Mouse (Mus musculus): ENCODE measurements around the gene Atp2a1. TPM values are rescaled to one million over a fixed set of nuclear protein-coding genes. Genes with fewer than 3 reads are reported as not detected.

Gene Atp2a1
- polyA plus RNA-seq (2017; shearing (Covaris generic)), result 0.47 TPM

DNA sequence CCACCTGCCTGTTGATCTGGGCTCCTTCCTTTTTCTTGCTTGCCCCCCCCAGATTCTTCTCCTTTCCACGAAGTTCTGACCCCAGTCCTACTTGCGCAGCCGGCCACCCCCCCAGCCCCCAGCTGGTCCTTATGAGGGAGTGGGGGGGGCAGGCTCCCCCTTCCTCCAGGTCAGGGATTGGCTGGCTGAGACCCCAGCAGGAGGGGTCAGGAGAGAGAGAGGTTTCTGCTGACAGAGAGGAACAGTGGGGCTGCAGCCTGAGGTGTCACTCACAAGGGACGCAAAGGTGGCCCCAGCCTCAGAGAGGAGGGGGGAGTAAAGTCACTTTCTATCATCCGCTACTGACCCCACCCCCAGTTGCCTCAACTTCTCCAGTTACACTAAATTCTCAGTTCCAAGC lies at the start of gene Atp2a1:
Gene Atp2a1 (minus strand): TSS at position 105 of the 400 bp plus-strand sequence.

DNA sequence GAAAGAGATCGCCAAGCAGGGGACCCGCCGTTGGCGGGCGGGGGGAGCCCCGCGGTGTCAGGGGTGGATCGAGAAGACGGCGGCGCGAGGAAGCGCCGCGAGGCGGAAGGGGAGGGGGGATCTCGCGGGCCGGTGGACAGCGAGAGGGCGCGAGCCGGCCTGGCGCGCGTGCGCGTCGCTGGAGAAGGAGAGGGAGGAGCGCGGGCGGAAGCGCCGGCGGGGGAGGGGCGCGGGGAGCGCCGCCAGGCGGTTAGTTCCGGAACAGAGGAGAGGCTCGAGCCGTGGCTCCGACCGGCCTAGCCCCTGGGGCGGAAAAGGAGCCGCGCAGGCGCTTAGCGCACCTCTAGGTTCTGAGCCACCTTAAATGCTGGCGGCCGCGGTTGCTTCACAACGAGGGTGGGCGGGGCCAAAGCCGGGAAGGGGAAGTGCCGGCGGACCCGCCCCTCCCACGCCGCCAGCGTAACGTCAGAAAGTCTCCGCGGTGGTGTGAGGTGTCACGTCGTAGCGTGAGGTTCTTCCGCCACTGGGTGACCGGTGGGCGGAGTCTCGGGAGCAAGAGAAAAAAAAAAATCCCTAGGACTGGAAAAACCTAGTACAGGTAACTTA lies 40.5 kb upstream of the Atp2a1 start, which contains the start of gene Atxn2l:
Gene Atxn2l (minus strand): TSS at position 165 of the 606 bp plus-strand sequence.

DNA sequence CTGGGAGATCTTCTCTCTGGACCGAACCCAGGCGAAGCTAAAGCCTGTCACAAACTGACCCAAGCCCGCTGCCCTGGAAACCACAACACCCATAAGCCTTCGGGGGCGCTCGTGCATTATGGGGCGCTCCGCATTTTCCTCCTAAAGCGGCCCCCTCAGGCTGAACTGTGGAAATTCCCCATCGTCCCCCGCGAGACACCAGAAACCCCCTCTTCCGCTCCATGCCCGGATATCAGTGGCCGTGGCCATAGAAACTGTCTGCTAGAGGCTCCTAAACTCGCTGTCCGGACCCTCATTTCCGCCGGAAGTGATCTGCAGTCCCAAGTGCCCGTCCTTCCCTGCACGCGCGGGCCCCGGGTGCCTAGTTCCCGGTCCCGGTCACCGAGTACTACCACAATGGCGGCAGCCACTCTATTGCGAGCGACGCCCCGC lies 24.2 kb upstream of the Atp2a1 start, which contains the start of gene Tufm:
Gene Tufm (plus strand): TSS at position 310 of the 432 bp plus-strand sequence.

DNA sequence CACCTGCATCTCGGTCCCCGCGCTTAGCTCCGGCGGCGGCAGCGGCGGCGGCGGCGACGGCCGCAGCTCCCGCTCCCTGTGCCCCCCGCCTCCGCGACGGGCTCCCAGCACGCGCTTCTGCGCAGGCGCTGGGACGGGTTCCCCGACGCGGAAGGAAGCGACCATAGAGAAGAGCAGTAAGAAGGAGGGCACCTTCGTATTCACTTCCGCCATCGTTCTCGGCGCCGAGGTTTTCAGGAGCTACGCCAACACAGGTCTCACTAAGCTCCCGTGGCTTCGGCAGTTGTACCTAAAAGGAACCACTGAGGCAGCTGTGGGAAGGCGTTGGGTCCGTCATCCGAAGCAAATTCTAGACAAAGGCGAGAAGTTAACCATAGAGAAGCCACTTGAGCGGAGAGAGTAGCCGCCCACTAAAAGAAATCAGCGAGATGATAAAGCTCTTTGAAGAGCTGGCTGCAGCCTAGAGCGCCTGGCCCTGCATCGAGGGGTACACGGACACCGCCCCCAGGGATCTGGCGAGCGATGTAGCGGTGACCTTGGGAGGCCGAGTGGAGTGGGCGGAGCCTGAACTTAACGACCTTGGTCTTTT lies 12.2 kb upstream of the Atp2a1 start, which contains the start of gene Sh2b1:
Gene Sh2b1 (minus strand): TSS at position 432 of the 589 bp plus-strand sequence.

DNA sequence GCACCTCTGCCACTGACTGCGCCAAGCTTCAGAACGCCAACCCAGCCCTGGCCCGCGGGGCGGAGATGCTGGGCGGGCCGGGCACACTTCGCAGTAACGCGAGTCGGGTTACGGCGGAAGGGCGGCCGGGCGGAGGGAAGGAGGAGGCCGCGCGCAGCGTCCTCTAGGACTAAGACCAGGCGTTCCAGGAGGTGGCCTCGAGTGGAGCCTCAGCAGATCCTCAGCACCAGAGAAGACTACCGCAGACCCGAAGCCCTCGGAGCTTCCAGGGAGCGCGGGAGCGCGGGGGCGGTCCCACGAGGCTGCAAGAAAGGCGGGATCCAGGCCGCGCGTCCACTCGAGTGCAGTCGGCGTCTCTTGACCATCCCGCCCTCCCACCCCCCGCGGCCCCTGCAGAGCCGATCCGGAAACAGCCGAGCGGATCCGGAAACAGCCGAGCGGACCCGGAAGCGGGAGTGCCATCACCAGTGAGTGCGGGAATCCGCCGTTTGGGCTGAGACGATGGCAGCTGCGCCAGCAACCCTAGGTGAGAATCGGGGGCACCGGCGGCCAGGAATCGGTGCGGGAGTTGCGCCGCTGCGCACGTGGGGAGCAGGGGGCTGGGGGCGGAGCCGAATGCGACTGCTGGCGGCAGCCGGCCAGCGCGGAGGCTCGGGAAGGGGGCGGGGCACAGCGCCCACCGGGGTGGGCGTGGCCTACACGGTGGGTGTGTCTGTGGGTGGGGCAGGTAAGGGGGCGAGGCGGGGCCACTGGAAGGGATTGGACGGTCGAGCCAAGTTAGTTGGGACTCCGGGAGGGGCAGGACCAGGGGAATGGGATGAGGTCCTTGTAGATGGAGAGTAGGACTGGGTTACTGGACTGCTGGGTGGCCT lies 34.0 kb downstream of the Atp2a1 start, which contains the start of gene Rabep2:
Gene Rabep2 (plus strand): TSS at position 129 of the 872 bp plus-strand sequence.

DNA sequence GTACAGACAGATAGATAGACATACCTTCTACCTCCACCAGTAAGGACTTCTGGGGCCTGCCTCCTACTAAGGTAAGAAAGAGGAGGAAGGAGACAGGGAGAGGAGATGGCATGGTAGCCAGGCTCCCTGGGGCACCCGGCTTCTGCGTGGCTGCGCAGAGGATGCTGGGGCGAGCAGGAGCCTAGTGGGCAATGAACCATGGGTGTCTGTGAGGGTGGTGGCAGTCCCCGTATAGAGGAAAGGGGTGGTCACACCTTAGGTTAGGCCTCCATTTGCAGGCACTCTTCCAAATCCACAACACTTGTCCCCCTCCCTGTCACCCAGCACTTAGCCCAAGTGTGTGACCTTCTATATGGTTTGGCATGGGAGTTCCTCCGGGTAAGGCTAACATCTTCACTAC lies 48.2 kb downstream of the Atp2a1 start, which contains the start of gene Cd19:
Gene Cd19 (minus strand): TSS at position 165 of the 400 bp plus-strand sequence.

DNA sequence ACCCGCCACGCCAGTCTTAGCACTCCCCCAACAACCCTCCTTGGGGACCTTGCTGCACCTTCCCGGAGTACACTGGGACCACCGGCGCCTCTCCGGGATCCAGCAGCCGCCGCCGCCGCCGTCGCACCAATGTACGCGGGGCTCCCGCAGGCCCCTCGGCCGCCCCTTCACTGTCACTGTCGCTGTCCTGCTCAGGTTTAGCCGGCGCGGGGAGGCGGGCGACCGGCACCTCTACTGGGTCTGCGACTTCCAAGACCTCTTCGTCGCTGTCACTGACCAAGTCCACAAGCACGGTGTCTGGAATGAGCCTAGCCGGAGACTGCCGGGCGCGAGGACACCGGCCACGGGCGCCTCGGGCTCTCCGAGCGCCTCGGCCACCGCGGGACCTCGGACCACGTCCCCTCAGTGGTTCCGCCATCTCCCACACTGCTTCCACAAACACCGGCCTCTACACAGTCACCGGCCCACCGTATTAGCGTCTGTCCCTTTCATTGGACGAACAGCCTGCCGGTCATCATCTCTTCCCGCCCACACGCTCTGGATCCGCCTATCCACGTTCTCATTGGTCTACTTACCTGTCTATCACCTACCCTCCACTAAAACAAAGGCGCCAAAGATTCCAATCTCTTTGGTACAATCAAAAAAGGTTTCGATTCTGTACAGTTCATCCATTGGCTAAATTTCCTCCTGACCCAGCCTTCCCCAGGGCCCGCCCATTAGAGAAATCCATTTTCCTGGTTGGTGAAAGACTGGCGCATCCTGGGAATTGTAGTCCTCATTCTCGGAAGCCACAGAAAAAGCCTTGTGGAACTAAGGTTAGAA lies 66.4 kb downstream of the Atp2a1 start, which contains the start of gene Nfatc2ip:
Gene Nfatc2ip (minus strand): TSS at position 440 of the 822 bp plus-strand sequence.

Other genes starting within 250 kb of the Atp2a1 start
- gene Sbk1, start 190.5 kb downstream of the Atp2a1 start, polyA plus RNA-seq (2017; shearing (Covaris generic)), result 31.3 TPM
- 696 TPM for gene Lat, start 93.5 kb downstream of the Atp2a1 start, polyA plus RNA-seq (2017; shearing (Covaris generic))
- 56.7 TPM for gene Spns1, start 85.7 kb downstream of the Atp2a1 start, polyA plus RNA-seq (2017; shearing (Covaris generic))
- gene Nfatc2ip, start 66.4 kb downstream of the Atp2a1 start, polyA plus RNA-seq (2017; shearing (Covaris generic)), result 7.3 TPM
- gene Cd19, start 48.2 kb downstream of the Atp2a1 start, polyA plus RNA-seq (2017; shearing (Covaris generic)), result not detected
- gene Rabep2, start 34.3 kb downstream of the Atp2a1 start, polyA plus RNA-seq (2017; shearing (Covaris generic)), result 35.8 TPM
- gene Sh2b1, start 12.3 kb upstream of the Atp2a1 start, polyA plus RNA-seq (2017; shearing (Covaris generic)), result 28.4 TPM
- 50.0 TPM for gene Tufm, start 24.3 kb upstream of the Atp2a1 start, polyA plus RNA-seq (2017; shearing (Covaris generic))
- gene Atxn2l, start 40.3 kb upstream of the Atp2a1 start, polyA plus RNA-seq (2017; shearing (Covaris generic)), result 109 TPM
- 166 TPM for gene Eif3c, start 103.3 kb upstream of the Atp2a1 start, polyA plus RNA-seq (2017; shearing (Covaris generic))
- gene Apobr, start 121.8 kb upstream of the Atp2a1 start, polyA plus RNA-seq (2017; shearing (Covaris generic)), result 1.1 TPM
- gene Cln3, start 122.7 kb upstream of the Atp2a1 start, polyA plus RNA-seq (2017; shearing (Covaris generic)), result 54.1 TPM
- not detected for gene Il27, start 131.8 kb upstream of the Atp2a1 start, polyA plus RNA-seq (2017; shearing (Covaris generic))
- not detected for gene Nupr1, start 167.8 kb upstream of the Atp2a1 start, polyA plus RNA-seq (2017; shearing (Covaris generic))
- 89.1 TPM for gene Sgf29, start 186.2 kb upstream of the Atp2a1 start, polyA plus RNA-seq (2017; shearing (Covaris generic))
- gene Sult1a1, start 213.3 kb upstream of the Atp2a1 start, polyA plus RNA-seq (2017; shearing (Covaris generic)), result 0.36 TPM
- 80.9 TPM for gene Bola2, start 232.3 kb upstream of the Atp2a1 start, polyA plus RNA-seq (2017; shearing (Covaris generic))
- gene Slx1b, start 232.7 kb upstream of the Atp2a1 start, polyA plus RNA-seq (2017; shearing (Covaris generic)), result 3.5 TPM
- 2,123 TPM for gene Coro1a, start 244.7 kb upstream of the Atp2a1 start, polyA plus RNA-seq (2017; shearing (Covaris generic))

Data from naive thymus-derived CD4-positive, alpha-beta T cell, adult 5 months (primary cell).